Mouse (Mus musculus): Measurements from ENCODE around the gene Krt35.

- no peak for TF ChIP-seq EP300 (IDR thresholded peaks at IDR 0.05)
- TF ChIP-seq CTCF (IDR thresholded peaks at IDR 0.05): no peak
These were observed 9.6 kb upstream of the Krt35 start, which contains the start of gene Krt36 for GRCm38 (mm10) chr11:100105576-100106122.
